Mouse (Mus musculus) heart, adult 2 months (tissue): ENCODE measurements around the gene Msantd2. TPM values are rescaled to one million over a fixed set of nuclear protein-coding genes. Genes with fewer than 3 reads are reported as not detected.

ENCODE experiments used
- DNase-seq, 2 experiments: peaks; one replicate each; pipeline ENCODE4 v3.0.0; 2021
- H3K27ac ChIP-seq: fragments of 200-600 bp; 2 replicates; pipeline ENCODE4 v1.8.1; 2022
- H3K27me3 ChIP-seq: fragments of 200-500 bp; 2 replicates; pipeline ENCODE4 v1.6.1; 2012; ENCODE audit warnings: mild to moderate bottlenecking, low read length, inconsistent platforms, mixed read lengths; ENCODE audit not compliant: control insufficient read depth, insufficient read depth
- H3K36me3 ChIP-seq: fragments of 200-500 bp; 2 replicates; pipeline ENCODE4 v1.6.1; 2012; ENCODE audit warnings: low read length, inconsistent platforms; ENCODE audit not compliant: control insufficient read depth, insufficient read depth
- H3K4me1 ChIP-seq: fragments of 200-500 bp; 2 replicates; pipeline ENCODE4 v1.6.1; 2011; ENCODE audit warnings: low read length; ENCODE audit not compliant: control insufficient read depth, insufficient read depth
- H3K4me3 ChIP-seq: fragments of 200-600 bp; 2 replicates; pipeline ENCODE4 v1.8.1; 2022
- H3K79me2 ChIP-seq: fragments of 200-500 bp; replicated peaks from 2 replicates; pipeline ENCODE4 v1.6.1; 2012; ENCODE audit warnings: mild to moderate bottlenecking, inconsistent platforms, low read length, moderate library complexity, mixed read lengths; ENCODE audit not compliant: control insufficient read depth, insufficient read depth
- H3K9ac ChIP-seq: fragments of 200-500 bp; 2 replicates; pipeline ENCODE4 v1.6.1; 2012; ENCODE audit warnings: low read depth, mild to moderate bottlenecking, control low read depth, inconsistent platforms, low read length, mixed read lengths
- CTCF ChIP-seq: fragments of 200-600 bp; IDR thresholded peaks from 2 replicates; pipeline ENCODE4 v1.8.1; 2022; ENCODE audit warnings: antibody characterized with exemption, mild to moderate bottlenecking, moderate library complexity
- EP300 ChIP-seq: fragments of 200-500 bp; IDR thresholded peaks from 2 replicates; pipeline ENCODE4 v1.6.1; 2011; ENCODE audit warnings: low read depth, low read length, control low read depth; ENCODE audit not compliant: insufficient read depth
- POLR2A ChIP-seq: fragments of 200-500 bp; IDR thresholded peaks from 2 replicates; pipeline ENCODE4 v1.6.1; 2011; ENCODE audit warnings: mild to moderate bottlenecking, low read depth, low read length, control low read depth; ENCODE audit not compliant: insufficient read depth
- WGBS: fragments of 180-500 bp; shearing (Covaris S2); methylation state at CpG from one replicate; pipeline ENCODE4 v1.1.7; 2018; 5-methylcytosine and 5-hydroxymethylcytosine counted together
- intact Hi-C: fragments of 180-260 bp; cut with DNase I; formaldehyde crosslinking; loops from one replicate; pipeline ENCODE4 v1.15.1; 2025
- polyA plus RNA-seq: library from polyadenylated mRNA; depleted of rRNA; stranded (reverse); fragments of >200 nt; gene quantifications from 2 replicates; pipeline ENCODE4 v1.2.3, GENCODE M21; 2012
- total RNA-seq, 2 experiments: library from RNA; stranded (reverse); gene quantifications; 2 replicates each; pipeline ENCODE4 v1.2.3; 2021

The Msantd2 gene
- total and polyA plus RNA-seq, 3 experiments = 6.4 to 10.7 (median 7.1) TPM

DNA sequence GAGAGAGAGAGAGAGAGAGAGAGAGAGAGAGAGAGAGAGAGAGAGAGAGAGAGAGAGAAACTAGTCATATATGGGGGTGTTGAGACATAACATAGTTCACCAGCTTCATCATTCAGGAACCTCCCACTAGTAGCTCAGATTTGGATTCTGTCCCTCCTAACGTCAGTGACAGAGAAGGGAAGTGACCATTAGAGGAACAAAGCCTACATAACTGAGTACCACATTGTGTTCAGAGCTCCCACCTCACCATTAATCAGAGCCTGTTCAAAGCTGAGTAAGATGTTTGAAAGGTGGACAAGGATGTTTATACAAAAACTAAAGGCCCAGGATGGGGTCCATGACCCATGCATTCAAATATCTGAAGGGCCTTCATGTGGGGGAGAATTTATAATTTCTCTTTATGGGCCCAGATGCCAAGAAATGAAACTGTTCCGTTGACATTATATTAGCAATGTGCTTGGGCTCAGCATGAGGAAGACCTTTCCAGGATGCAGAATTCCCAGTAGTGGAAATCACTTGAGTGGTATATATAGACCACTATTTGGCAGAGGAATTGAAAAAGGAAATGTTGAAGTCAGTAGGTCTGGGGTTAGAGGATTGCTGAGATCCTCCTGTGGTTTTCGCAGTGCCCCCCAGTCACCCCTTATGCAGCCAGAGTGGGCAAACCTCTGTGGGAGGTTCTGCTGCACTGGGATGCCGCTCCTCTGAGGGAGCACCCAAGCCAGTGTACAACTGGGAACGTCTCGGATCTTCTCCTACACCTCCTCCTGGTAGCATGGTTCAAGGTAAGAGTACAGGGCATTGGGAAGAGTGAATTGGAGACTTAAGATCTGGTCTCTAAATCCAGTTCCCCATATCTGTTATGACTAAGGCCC lies 51.8 kb downstream of the Msantd2 start:
- Histone ChIP-seq H3K27me3 (no peaks in the 10 kb centered on the region), H3K79me2 (no peaks in the 10 kb centered on the region), H3K27ac (peak overlapping the region; percentile 63), H3K4me3 (no peak overlapping the region), H3K36me3 (peaks cover 53% of the 10 kb centered on the region), H3K4me1 (peaks cover 39% of the 10 kb centered on the region), H3K9ac (no peak overlapping the region)
- no peak for DNase-seq
- 45% methylated on average over 6 of the region's 6 CpGs for WGBS
- no peak for TF ChIP-seq CTCF
- 0 out of 2 replicates have a peak, but pooled peaks have one; percentile 11 for TF ChIP-seq POLR2A
- intact Hi-C loops = no loop called here

DNA sequence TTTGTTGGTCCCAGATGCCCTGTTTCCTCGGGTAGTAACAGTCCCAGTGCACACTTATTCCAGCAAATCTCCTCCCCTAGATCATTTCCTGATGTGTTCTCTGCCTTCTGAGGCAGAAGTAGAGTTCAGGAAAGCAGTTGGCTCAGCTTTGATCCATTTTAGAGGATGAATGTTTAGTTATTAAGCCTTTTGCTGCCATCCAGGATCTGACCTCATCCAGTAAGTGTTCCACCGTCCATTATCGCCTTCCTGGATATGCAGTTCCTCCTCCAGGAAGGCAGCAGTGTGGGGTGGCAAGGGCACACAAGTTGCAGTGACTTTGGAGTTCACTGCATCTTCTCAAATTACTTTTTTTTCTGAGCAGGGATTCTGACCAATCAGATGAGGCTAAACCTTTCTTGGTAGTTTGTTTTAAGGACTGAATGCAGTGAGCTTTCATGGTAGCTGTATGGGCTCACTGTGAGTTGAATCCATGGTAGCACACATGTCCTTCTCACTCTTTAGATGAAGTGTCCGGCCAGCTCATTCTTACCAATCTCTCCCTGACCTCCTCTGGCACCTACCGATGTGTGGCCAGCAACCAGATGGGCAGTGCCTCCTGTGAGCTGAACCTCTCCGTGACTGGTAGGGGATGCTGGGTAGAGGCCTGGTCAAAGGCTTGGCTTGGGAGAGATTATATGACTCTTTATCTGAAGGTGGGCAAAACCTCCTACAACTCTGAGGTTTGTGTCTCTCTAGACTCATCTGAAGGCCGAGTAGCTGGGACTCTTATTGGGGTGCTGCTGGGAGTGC lies 52.9 kb downstream of the Msantd2 start:
- DNase-seq = no peak
- Histone ChIP-seq H3K4me1 (peaks cover 30% of the 10 kb centered on the region), H3K79me2 (no peaks in the 10 kb centered on the region), H3K9ac (no peak overlapping the region), H3K36me3 (peaks cover 42% of the 10 kb centered on the region), H3K27me3 (no peaks in the 10 kb centered on the region), H3K27ac (peak overlapping the region; percentile 63; the same call in 1 of the 2 replicates), H3K4me3 (no peak overlapping the region)
- TF ChIP-seq EP300 (no peak), POLR2A (no peak), CTCF (no peak)
- intact Hi-C loops = loop anchor here (2.0 kb wide), 1 partner anchor 71 kb away; the partner anchor contains the start of gene Spa17
- WGBS = 49% methylated on average over 7 of the region's 7 CpGs

DNA sequence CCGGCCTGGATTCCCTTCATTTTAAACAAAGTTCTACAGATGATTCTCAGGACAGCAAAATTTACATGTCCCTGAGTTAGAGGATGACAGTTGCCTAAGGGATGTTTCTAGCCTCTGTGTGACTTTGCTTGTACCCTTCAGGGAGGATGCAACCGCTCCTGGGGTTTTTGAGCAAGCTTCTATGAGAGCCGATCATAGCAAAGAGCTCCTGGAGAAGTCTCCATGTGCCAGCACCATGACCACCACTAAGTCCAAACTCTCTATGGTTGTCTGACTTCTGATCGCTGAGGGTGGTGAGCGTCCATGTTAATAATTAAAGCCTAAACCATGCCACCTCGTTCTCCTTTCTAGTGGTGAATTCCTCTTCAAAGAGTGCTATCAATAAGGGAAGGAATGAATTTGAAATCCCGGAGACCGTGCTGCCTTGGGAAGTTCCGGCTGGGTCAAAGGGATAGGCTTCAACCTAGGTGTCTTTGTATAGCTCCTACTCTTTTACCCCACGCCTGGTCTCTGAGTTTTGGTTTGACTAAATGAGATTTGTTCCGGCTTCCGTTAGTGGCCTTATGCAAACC lies 54.8 kb downstream of the Msantd2 start:
- H3K36me3 ChIP-seq = peaks cover 26% of the 10 kb centered on the region
- no peak overlapping the region for H3K9ac ChIP-seq
- intact Hi-C loops = loop anchor here (2.0 kb wide), 3 partner anchors 13 to 81 kb away; partner anchors contain the start of gene Spa17
- H3K4me1 ChIP-seq = peaks cover 18% of the 10 kb centered on the region
- no peak for TF ChIP-seq POLR2A
- TF ChIP-seq CTCF = no peak
- no peak for TF ChIP-seq EP300
- peak overlapping the region; percentile 46; the same call in 1 of the 2 replicates for H3K4me3 ChIP-seq
- WGBS = 36% methylated on average over 12 of the region's 12 CpGs
- H3K27ac ChIP-seq = peak overlapping the region; percentile 74
- H3K27me3 ChIP-seq = no peaks in the 10 kb centered on the region
- H3K79me2 ChIP-seq = no peaks in the 10 kb centered on the region
- DNase-seq = no peak

DNA sequence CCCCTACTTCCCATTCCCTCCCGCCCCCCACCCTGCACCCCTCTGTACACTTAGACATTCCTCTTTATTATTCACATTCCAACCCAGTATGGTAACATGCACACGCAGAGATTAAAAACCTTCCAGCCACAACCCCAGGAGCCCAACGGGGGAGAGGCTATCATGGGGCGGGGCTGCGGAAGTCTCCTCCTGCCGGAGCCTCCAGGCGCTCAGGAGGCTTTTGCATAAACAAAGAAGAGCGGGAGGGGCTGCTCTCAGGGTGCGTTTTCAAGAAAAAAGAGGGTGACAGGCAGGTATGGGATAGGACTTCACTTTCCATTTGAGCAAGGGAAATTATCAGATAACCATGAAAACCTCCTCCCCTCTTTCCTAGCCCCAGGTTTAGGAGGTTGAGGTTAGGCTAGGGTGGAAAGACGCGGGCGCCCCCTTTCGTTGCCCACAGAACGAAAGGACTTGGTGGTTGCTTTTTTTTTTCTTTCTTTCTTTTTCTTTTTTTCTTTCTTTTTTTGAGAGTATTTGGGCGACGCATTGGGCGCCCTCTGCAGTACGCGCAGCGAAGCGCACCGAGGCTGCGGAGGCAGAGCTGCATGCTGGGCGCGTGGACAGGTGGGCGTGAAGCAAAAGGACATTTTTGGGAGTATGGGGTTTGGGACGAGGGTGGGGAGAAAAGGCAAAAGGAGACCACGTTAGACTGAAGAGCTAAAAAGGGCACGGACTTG lies 55.5 kb downstream of the Msantd2 start:
- H3K27ac ChIP-seq = peak overlapping the region; percentile 74

DNA sequence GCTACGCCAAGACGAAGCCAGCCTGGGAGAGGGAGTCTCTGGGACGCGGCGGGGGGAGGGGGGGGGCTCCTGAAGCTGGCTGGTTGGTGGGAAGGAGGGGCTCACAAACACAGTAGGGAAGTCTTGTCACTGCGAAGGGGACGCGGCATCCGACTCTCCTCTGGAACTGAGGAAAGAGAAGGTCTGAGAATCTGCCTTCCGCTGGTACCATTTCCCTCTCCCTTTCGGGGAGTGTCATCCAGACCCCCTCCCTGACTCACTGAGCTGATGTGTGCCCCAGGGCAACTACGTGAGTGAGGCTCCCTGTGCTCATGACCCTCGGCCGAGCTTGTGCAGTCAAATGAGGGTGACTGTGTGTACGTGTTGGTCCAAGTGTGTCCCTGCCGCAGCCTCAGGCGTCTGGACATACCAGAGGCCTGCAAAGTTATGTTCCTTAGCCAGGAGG lies 56.1 kb downstream of the Msantd2 start:
- TF ChIP-seq EP300 = no peak
- no peak overlapping the region for H3K9ac ChIP-seq
- no peaks in the 10 kb centered on the region for H3K27me3 ChIP-seq
- H3K4me3 ChIP-seq = no peak overlapping the region
- peaks cover 15% of the 10 kb centered on the region for H3K4me1 ChIP-seq
- H3K36me3 ChIP-seq = peaks cover 22% of the 10 kb centered on the region
- 35% methylated on average over 17 of the region's 17 CpGs for WGBS
- intact Hi-C loops = loop anchor here (2.0 kb wide), 2 partner anchors 14 to 82 kb away; no protein-coding TSS in a partner anchor
- DNase-seq = no peak
- no peaks in the 10 kb centered on the region for H3K79me2 ChIP-seq
- H3K27ac ChIP-seq = peak overlapping the region; percentile 59; the same call in 1 of the 2 replicates

More for the DNA sequence above, 55.5 kb downstream of the Msantd2 start:
- H3K4me3 ChIP-seq = peak overlapping the region; percentile 46
- H3K36me3 ChIP-seq = peaks cover 23% of the 10 kb centered on the region
- H3K27me3 ChIP-seq = no peaks in the 10 kb centered on the region
- H3K79me2 ChIP-seq = no peaks in the 10 kb centered on the region
- intact Hi-C loops = loop anchor here (2.0 kb wide), 2 partner anchors 14 to 82 kb away; no protein-coding TSS in a partner anchor
- peaks cover 18% of the 10 kb centered on the region for H3K4me1 ChIP-seq
- TF ChIP-seq POLR2A = 0 out of 2 replicates have a peak, but pooled peaks have one; percentile 14
- TF ChIP-seq EP300 = no peak
- TF ChIP-seq CTCF = peak; percentile 78
- no peak overlapping the region for H3K9ac ChIP-seq
- WGBS = 10% methylated on average over 29 of the region's 29 CpGs
- peak; percentile 79 to 81 for DNase-seq
